Mouse (Mus musculus) urinary bladder, adult 18-20 months (tissue): ENCODE data around the gene Nrtn.
A peak's percentile ranks its signal among the peaks of the same experiment; 100 is the strongest.

Experiments used
- DNase-seq, 2 experiments: peaks; one replicate each; pipeline ENCODE4 v3.0.0; 2022; ENCODE audit warnings: low spot score in 2 of 2, mixed read lengths in 2 of 2

Gene Nrtn

GRCm38 (mm10) chr17:56762769-56763731 lies 5.7 kb upstream of the Nrtn start:
- peak in 1 of 2 experiments; percentile 33 for DNase-seq

- peak; percentile 73 to 79 for DNase-seq
These were observed 4.7 kb upstream of the Nrtn start for GRCm38 (mm10) chr17:56761991-56762410.

GRCm38 (mm10) chr17:56761077-56761476 lies 3.7 kb upstream of the Nrtn start:
- no peak for DNase-seq

DNA sequence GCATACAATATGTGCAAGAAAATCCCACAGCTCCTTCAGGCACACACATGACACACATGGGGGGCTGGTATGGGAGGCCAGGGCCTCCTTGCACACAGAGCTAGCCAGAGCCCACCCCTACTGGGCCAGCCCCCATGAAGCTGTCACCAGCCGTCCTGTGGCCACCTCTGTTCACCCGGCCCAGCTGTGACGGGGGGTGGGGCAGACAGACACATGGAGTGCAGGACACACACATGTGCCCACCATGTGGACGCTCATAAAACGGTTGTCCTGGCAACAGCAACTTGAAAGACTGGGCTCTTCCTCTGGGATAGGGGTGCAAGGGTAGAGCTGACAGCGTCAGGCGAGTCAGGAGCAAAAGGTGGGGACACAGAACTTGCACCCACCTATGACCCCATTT lies 1.9 kb upstream of the Nrtn start:
- DNase-seq, result no peak

GRCm38 (mm10) chr17:56758132-56758531 lies 802 bp upstream of the Nrtn start:
- peak; percentile 52 to 79 for DNase-seq

- DNase-seq, result peak in 1 of 2 experiments; percentile 42
These were observed 479 bp downstream of the Nrtn start for GRCm38 (mm10) chr17:56756703-56757399.

- DNase-seq, result no peak
These were observed 2.8 kb downstream of the Nrtn start for GRCm38 (mm10) chr17:56754271-56755185.

GRCm38 (mm10) chr17:56753452-56753851 lies 3.9 kb downstream of the Nrtn start:
- DNase-seq, result no peak

GRCm38 (mm10) chr17:56751404-56752072 lies 5.8 kb downstream of the Nrtn start:
- DNase-seq, result no peak

GRCm38 (mm10) chr17:56744173-56744572 lies 13.2 kb downstream of the Nrtn start:
- no peak for DNase-seq

GRCm38 (mm10) chr17:56740788-56741160 lies 16.6 kb downstream of the Nrtn start:
- DNase-seq, result no peak

DNA sequence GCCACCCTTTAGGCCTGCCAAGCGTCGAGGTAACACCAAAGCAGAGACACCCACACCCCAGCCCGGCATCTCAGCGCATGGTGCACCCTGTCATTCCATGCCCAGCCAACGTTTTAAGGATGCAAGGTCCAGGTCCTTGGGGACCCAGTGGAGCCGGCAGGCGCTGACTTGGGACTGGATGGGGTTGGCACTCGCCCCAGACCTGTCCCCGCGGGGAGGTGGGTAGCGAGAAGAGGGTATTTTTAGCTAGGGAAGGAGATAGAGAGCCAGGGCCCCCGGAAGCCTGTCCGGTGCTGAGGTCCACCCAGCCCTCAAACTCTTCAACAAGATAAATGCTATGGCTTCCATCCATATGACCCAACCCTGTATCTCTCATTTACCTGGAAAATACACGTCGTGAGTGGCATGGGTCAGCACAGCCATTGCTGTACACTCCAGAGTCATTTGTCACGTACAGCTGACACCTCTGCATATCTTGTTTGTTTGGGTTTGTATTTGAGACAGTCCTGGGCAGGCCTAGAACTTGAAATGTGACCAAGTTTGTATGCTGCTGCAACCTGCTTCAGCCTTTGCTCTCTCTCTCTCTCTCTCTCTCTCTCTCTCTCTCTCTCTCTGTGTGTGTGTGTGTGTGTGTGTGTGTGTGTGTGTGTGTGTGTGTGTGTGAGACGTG lies 17.1 kb downstream of the Nrtn start:
- DNase-seq, result no peak

- DNase-seq, result no peak
These were observed 19.1 kb downstream of the Nrtn start for GRCm38 (mm10) chr17:56738221-56738620.

- DNase-seq, result no peak
These were observed 20.8 kb downstream of the Nrtn start for GRCm38 (mm10) chr17:56736534-56736933.

DNA sequence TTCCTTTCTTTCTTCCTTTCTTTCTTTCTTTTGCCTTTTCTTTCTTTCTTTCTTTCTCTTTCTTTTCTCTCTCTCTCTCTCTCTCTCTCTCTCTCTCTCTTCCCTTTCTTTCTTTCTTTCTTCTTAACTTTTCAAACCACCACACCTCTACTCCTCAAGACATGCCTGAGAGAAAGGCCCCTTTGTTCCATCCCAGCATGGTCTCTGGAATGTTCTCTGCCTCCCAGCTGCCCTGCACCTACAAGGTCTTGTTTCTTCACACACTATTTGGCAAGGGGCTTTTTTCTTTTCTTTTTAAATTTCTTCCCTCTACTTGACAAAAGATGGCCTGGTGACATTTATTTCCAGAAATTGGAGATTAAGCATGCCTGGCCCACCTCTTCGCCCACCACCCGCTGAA lies 27.7 kb downstream of the Nrtn start:
- DNase-seq, result no peak

GRCm38 (mm10) chr17:56729151-56729550 lies 28.2 kb downstream of the Nrtn start:
- no peak for DNase-seq

DNA sequence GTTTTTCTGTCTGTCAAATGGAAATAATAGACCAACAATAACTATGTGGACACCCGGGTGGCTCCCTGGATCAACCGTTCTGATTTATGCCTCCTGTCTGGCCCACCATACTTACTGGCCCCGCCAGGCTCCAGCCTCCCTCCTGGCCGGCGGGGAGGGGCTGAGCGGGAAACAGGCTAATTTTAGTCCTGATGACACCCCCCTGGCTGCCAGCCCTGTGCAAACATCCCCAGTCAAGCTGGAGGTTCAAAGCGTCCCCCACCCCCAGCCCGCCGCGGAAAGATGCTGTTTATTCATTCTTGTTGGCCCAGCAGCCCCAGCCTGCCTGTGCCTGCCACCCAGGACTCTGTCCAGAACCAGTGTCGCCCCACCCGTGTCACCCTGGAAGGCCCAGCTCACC lies 29.2 kb downstream of the Nrtn start:
- DNase-seq, result peak in 1 of 2 experiments; percentile 23

GRCm38 (mm10) chr17:56727659-56728058 lies 29.7 kb downstream of the Nrtn start:
- DNase-seq, result no peak

DNA sequence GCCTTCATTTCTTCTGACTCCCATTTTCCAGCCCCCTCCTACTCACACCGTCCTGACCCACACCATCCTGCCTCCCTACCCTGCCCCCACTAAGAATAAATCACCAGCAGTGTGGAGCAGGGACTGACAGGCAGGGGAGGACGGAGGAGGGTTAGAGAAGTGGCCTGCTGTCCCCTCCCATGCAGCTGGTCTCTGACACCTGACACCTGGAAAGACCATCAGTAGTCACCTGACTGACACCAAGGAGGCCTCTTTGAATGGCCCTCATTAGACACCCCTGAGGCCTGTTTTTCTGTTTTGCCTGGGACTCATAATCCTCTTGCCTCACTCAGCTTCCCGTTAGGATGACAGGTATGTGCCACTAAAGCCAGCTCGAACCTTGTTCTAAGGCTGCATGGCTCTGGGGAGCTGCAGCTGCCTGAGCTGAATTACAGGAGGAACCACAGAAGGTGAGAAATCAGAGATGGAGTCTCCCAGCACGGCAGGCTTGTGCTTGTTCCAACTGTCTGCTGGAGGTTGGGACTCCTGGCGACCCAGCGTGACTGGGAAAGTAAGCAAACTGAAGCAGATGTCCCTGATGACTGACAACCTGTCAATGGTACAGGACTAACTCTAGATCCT lies 30.2 kb downstream of the Nrtn start:
- peak in 1 of 2 experiments; percentile 17 for DNase-seq
